Comparison of ENCODE assay signal across 8 mouse cellular contexts in the genomic region with DNA sequence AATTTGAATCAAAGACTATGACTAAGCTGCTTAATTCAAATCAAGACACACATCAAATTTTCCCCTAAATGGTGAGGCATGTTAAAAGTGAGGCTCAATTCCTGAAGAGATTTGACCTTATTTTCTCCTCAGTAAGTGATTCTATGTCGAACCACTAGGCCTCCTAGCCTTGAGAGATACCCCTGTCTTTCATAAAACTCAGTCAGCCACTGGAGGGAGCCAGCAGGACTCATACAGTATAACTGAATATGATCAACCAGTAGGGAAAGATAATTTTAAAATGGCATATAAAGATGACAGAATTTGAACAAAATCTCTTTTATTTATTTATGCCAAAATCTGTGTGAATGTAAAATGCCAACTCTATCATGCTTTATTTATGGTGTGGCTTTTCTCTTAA.
DNase-seq lines count a peak whose midpoint lies in the region; ATAC-seq lines count a peak whose summit lies in the region.

No protein-coding gene starts in this region.

- H3K27me3 ChIP-seq in kidney, embryonic 14.5 days (ENCODE audit: control insufficient read depth, insufficient read depth, low read length) = no peaks in the 10 kb centered on the region

- no peaks in the 10 kb centered on the region for H3K4me1 ChIP-seq in kidney, embryonic 14.5 days (ENCODE audit: control insufficient read depth, insufficient read depth, low read length)

- no peak overlapping the region for H3K9ac ChIP-seq in kidney, embryonic 14.5 days (ENCODE audit: low read depth, low read length)

- no peaks in the 10 kb centered on the region for H3K9me3 ChIP-seq in kidney, embryonic 14.5 days (ENCODE audit: control insufficient read depth, low read length)

- no peak overlapping the region for H3K4me2 ChIP-seq in kidney, embryonic 14.5 days (replicated peaks; ENCODE audit: low read depth, low read length)

- H3K27ac ChIP-seq in kidney, embryonic 14.5 days (ENCODE audit: low read depth, low read length) = no peak overlapping the region

- DNase-seq in CD4-positive, CD25-positive, alpha-beta regulatory T cell, adult 2 months (ENCODE audit: low read depth, low spot score) = peak; percentile 27
- peak; percentile 73 for DNase-seq in kidney, postnatal 10 days
- peak; percentile 45 for DNase-seq in brain, embryonic 18.5 days (ENCODE audit: low read depth, low spot score)
- DNase-seq in layer of hippocampus, adult 18-20 months (ENCODE audit: low spot score in 2 of 2) = peak; percentile 46 to 86
- DNase-seq in naive thymus-derived CD4-positive, alpha-beta T cell, adult 2 months (ENCODE audit: low read depth) = peak; percentile 23

- 84% methylated on average over 1 of the region's 1 CpGs for WGBS in kidney, embryonic 14.5 days

- no peak overlapping the region for H3K4me3 ChIP-seq in kidney, embryonic 14.5 days (ENCODE audit: low read length)

- no peaks in the 10 kb centered on the region for H3K36me3 ChIP-seq in kidney, embryonic 14.5 days (ENCODE audit: control insufficient read depth, insufficient read depth, low read length)

- ATAC-seq in CD4-positive, CD25-positive, alpha-beta regulatory T cell, adult 4 months = no peak
- ATAC-seq in kidney, embryonic 14.5 days (ENCODE audit: low FRiP score, low TSS enrichment) = no peak
- no peak for ATAC-seq in activated CD4-positive, CD25-positive, alpha-beta regulatory T cell, adult 4 months

Comparison
In these comparisons a context has a peak if more than half of its experiments do, and no peak if none do; other contexts are left out.
1. DNase-seq: peak in every context shown above with its lines; median percentile 73 in kidney, postnatal 10 days; 66 in layer of hippocampus, adult 18-20 months; 45 in brain, embryonic 18.5 days; 27 in CD4-positive, CD25-positive, alpha-beta regulatory T cell, adult 2 months; 23 in naive thymus-derived CD4-positive, alpha-beta T cell, adult 2 months.